In genomic region chr19:4036327-4037045, GRCm38 (mm10) we compare ENCODE assay signal across 10 mouse cellular contexts. TPM values are rescaled to one million over a fixed set of nuclear protein-coding genes. Genes with fewer than 3 reads are reported as not detected.
DNase-seq lines count a peak whose midpoint lies in the region; ATAC-seq lines count a peak whose summit lies in the region.
"Had no signal": no experiment of that assay in that cellular context is flagged by ENCODE, and none has a peak within 500 bp of the region (broad histone marks: within the 10 kb centered on the region; RNA-seq: fewer than 3 reads in every experiment).

No protein-coding gene starts in this region.

- H3K27me3 ChIP-seq in hindbrain, embryonic 11.5 days (ENCODE audit: control insufficient read depth, insufficient read depth, low read length): no peaks in the 10 kb centered on the region
- no peaks in the 10 kb centered on the region for H3K27me3 ChIP-seq in limb, embryonic 15.5 days

- H3K27ac ChIP-seq in hindbrain, embryonic 11.5 days (ENCODE audit: low read depth, low read length): no peak overlapping the region
- H3K27ac ChIP-seq in limb, embryonic 15.5 days: no peak overlapping the region

- peak; percentile 30 for DNase-seq in layer of hippocampus, adult 9-11 months
- DNase-seq in layer of hippocampus, adult 9-10 months (ENCODE audit: low spot score): no peak
- peak; percentile 28 for DNase-seq in hindbrain, embryonic 11.5 days (ENCODE audit: low spot score)
- DNase-seq in retina, postnatal 1 day: peak; percentile 30
- DNase-seq in urinary bladder, postnatal 14 days (ENCODE audit: low spot score): no peak
- DNase-seq: heart, postnatal 10 days; right cerebral cortex, postnatal 4 days had no signal

- 0 out of 2 replicates have a peak, but pooled peaks have one; percentile 10 for ATAC-seq in hindbrain, embryonic 11.5 days (ENCODE audit: low FRiP score)
- no peak for ATAC-seq in limb, embryonic 15.5 days (ENCODE audit: insufficient number of reproducible peaks, low FRiP score, low TSS enrichment, low read depth)
- no peak for ATAC-seq in megakaryocyte-erythroid progenitor cell, adult 5-6 weeks (replicated peaks; ENCODE audit: low FRiP score, low TSS enrichment, poor library complexity, severe bottlenecking)

- H3K9ac ChIP-seq in hindbrain, embryonic 11.5 days (ENCODE audit: low read depth, low read length): no peak overlapping the region; the same call in 1 of the 2 replicates
- H3K9ac ChIP-seq in limb, embryonic 15.5 days: no peak overlapping the region

- no peaks in the 10 kb centered on the region for H3K36me3 ChIP-seq in hindbrain, embryonic 11.5 days (ENCODE audit: control insufficient read depth, insufficient read depth, low read length)
- H3K36me3 ChIP-seq in limb, embryonic 15.5 days: peaks cover 7% of the 10 kb centered on the region

- H3K9me3 ChIP-seq in hindbrain, embryonic 11.5 days (ENCODE audit: control insufficient read depth, low read length): no peaks in the 10 kb centered on the region
- no peaks in the 10 kb centered on the region for H3K9me3 ChIP-seq in limb, embryonic 15.5 days

- no peak overlapping the region for H3K4me3 ChIP-seq in hindbrain, embryonic 11.5 days (ENCODE audit: low read depth, low read length)
- H3K4me3 ChIP-seq in limb, embryonic 15.5 days: no peak overlapping the region

- WGBS in hindbrain, embryonic 11.5 days: 75% methylated on average over 12 of the region's 12 CpGs
- WGBS in limb, embryonic 15.5 days: 75% methylated on average over 12 of the region's 12 CpGs

- no peaks in the 10 kb centered on the region for H3K4me1 ChIP-seq in hindbrain, embryonic 11.5 days (replicated peaks; ENCODE audit: control insufficient read depth, insufficient read depth, low read length)
- H3K4me1 ChIP-seq in limb, embryonic 15.5 days: peaks cover 14% of the 10 kb centered on the region

- no peak overlapping the region for H3K4me2 ChIP-seq in hindbrain, embryonic 11.5 days (replicated peaks; ENCODE audit: low read depth, low read length)
- H3K4me2 ChIP-seq in limb, embryonic 15.5 days: peak overlapping the region; percentile 27; the same call in 1 of the 2 replicates

RNA-seq across cellular contexts. Expression of gene Gstp1, which starts 1.3 kb away (rescaled TPM):
- 343 and 348 TPM in 2 replicates for polyA plus RNA-seq in hindbrain, embryonic 11.5 days (2014; fragmentation: Nextera tagmentation; extraction: Ambion mirVana)
- polyA plus RNA-seq in limb, embryonic 15.5 days (2015; fragmentation: Nextera tagmentation; extraction: Ambion mirVana): 488 and 537 TPM in 2 replicates
- total RNA-seq in megakaryocyte-erythroid progenitor cell, adult 5-6 weeks (2014; fragmentation: Nextera tagmentation): 623 and 805 TPM in 2 replicates
- total RNA-seq in megakaryocyte-erythroid progenitor cell, adult 5-6 weeks (2017): 123 and 220 TPM in 2 replicates

RNA-seq across cellular contexts. Expression of gene Gstp2, which starts 9.3 kb away (rescaled TPM):
- 1.1 and 2.9 TPM in 2 replicates for polyA plus RNA-seq in hindbrain, embryonic 11.5 days (2014; fragmentation: Nextera tagmentation; extraction: Ambion mirVana)
- polyA plus RNA-seq in limb, embryonic 15.5 days (2015; fragmentation: Nextera tagmentation; extraction: Ambion mirVana): 1.4 and 2.3 TPM in 2 replicates
- not detected in 2 replicates for total RNA-seq in megakaryocyte-erythroid progenitor cell, adult 5-6 weeks (2014; fragmentation: Nextera tagmentation)
- not detected in 2 replicates for total RNA-seq in megakaryocyte-erythroid progenitor cell, adult 5-6 weeks (2017)

RNA-seq across cellular contexts. Expression of gene Gstp3, which starts 22.9 kb away (rescaled TPM):
- not detected in 2 replicates for polyA plus RNA-seq in hindbrain, embryonic 11.5 days (2014; fragmentation: Nextera tagmentation; extraction: Ambion mirVana)
- 0.46 and 0.65 TPM in 2 replicates for polyA plus RNA-seq in limb, embryonic 15.5 days (2015; fragmentation: Nextera tagmentation; extraction: Ambion mirVana)
- 28.5 and 40.7 TPM in 2 replicates for total RNA-seq in megakaryocyte-erythroid progenitor cell, adult 5-6 weeks (2014; fragmentation: Nextera tagmentation)
- 16.4 and 37.6 TPM in 2 replicates for total RNA-seq in megakaryocyte-erythroid progenitor cell, adult 5-6 weeks (2017)
- total RNA-seq: heart, postnatal 10 days had no signal
- polyA plus RNA-seq: cortical plate, adult 2 months had no signal

RNA-seq across cellular contexts. Expression of gene Ndufv1, which starts 23.9 kb away (rescaled TPM):
- polyA plus RNA-seq in hindbrain, embryonic 11.5 days (2014; fragmentation: Nextera tagmentation; extraction: Ambion mirVana): 188 and 201 TPM in 2 replicates
- 193 and 209 TPM in 2 replicates for polyA plus RNA-seq in limb, embryonic 15.5 days (2015; fragmentation: Nextera tagmentation; extraction: Ambion mirVana)
- 210 and 232 TPM in 2 replicates for total RNA-seq in megakaryocyte-erythroid progenitor cell, adult 5-6 weeks (2014; fragmentation: Nextera tagmentation)
- 285 and 306 TPM in 2 replicates for total RNA-seq in megakaryocyte-erythroid progenitor cell, adult 5-6 weeks (2017)

RNA-seq across cellular contexts. Expression of gene Doc2g, which starts 33.4 kb away (rescaled TPM):
- polyA plus RNA-seq in hindbrain, embryonic 11.5 days (2014; fragmentation: Nextera tagmentation; extraction: Ambion mirVana): 1.5 and 1.9 TPM in 2 replicates
- 3.8 and 4.4 TPM in 2 replicates for polyA plus RNA-seq in limb, embryonic 15.5 days (2015; fragmentation: Nextera tagmentation; extraction: Ambion mirVana)
- 2.1 and 7.4 TPM in 2 replicates for total RNA-seq in megakaryocyte-erythroid progenitor cell, adult 5-6 weeks (2014; fragmentation: Nextera tagmentation)
- 3.8 and 4.0 TPM in 2 replicates for total RNA-seq in megakaryocyte-erythroid progenitor cell, adult 5-6 weeks (2017)

Comparison
In these comparisons a context has a peak if more than half of its experiments do, and no peak if none do; other contexts are left out.
1. DNase-seq: peak in layer of hippocampus, adult 9-11 months (single experiment), hindbrain, embryonic 11.5 days (single experiment) and retina, postnatal 1 day (single experiment); none in layer of hippocampus, adult 9-10 months (single experiment) and urinary bladder, postnatal 14 days (single experiment).